Mouse (Mus musculus): ENCODE measurements at regions not wholly inside any gene's neighbourhood (a gene's known extent, or its start where the extent isn't known, plus 50 kb on each side); places are given as distances from the start of the nearest gene placed in this dataset.
"Not testable (repeated sequence)": the region's sequence is repeated elsewhere in the genome, so short reads cannot be mapped to it uniquely, and the experiment has no call there.

DNA sequence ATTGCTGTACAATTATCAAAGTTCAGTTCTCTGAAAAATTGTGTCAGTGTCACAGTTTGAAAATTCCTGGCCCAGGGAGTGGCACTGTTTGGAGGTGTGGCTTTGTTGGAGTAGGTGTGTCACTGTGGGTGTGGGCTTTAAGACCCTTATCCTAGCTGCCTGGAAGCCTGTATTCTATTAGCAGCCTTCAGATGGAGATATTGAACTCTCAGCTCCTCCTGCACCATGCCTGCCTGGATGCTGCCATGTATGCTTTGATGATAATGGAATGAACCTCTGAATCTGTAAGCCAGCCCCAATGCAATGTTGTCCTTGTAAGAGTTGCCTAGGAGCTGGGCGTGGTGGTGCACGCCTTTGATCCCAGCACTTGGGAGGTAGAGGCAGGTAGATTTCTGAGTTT lies 59.2 kb upstream of the Atp1b1 start:
- not testable (repeated sequence) for H3K4me2 ChIP-seq (ENCODE audit: low read depth, low read length); ATAC-seq (replicated peaks; ENCODE audit: insufficient number of reproducible peaks, low FRiP score, low TSS enrichment, low read depth); H3K4me1 ChIP-seq (ENCODE audit: control insufficient read depth, insufficient read depth, low read length)

DNA sequence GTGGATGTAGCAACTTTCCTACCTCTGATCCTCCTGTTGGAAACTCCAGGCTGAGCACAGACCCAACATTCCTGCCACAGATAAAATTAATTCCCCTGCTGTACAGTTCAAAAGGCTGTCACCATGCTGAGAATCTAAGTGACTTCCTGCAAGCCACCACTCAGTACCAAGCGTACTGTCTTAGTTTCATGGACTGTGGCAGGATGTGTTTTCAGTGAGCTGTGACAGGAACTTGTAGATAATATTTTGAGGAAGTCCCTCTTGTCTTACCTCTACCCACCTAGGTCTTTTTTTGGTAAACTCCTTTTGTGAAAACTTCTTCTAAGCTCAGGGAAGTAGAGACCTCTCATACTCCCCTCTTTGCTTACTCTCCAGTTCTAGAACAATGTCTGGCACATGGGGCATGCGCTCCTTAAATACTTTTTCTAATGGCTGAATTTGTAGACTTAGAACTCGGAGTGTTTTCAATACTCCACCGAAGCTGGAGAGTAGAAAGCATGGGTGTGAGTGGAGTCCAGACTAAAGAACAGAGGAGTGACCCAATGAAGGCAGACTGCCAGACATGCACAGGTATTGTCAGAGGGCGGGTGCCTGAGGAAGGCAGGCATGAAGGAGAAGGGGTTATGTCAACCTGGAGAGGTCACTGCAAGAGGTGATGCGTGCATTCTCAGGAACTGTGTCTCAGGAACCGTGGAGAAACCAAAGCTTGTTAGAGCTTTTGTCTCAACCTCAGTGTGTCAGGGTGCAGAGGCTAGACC lies 53.7 kb upstream of the Atp1b1 start:
- H3K36me3 ChIP-seq (replicated peaks; ENCODE audit: control insufficient read depth, insufficient read depth, low read depth, low read length), result no peaks in the 10 kb centered on the region
- DNase-seq (ENCODE audit: low spot score) (no peak), ATAC-seq (replicated peaks; ENCODE audit: insufficient number of reproducible peaks, low FRiP score, low TSS enrichment, low read depth) (no peak)
- H3K27ac ChIP-seq (replicated peaks; ENCODE audit: low read depth, low read length), result no peak overlapping the region
- H3K4me2 ChIP-seq (ENCODE audit: low read depth, low read length), result no peak overlapping the region
- no peaks in the 10 kb centered on the region for H3K4me1 ChIP-seq (ENCODE audit: control insufficient read depth, insufficient read depth, low read length)
- H3K4me3 ChIP-seq (ENCODE audit: low read depth, low read length), result no peak overlapping the region
- no peaks in the 10 kb centered on the region for H3K9me3 ChIP-seq (replicated peaks; ENCODE audit: control insufficient read depth, low read length)
- 85% methylated on average over 7 of the region's 7 CpGs for WGBS
- no peaks in the 10 kb centered on the region for H3K27me3 ChIP-seq (ENCODE audit: control insufficient read depth, insufficient read depth, low read length)
- H3K9ac ChIP-seq (replicated peaks; ENCODE audit: low read length), result no peak overlapping the region

More for the DNA sequence above, 59.2 kb upstream of the Atp1b1 start:
- WGBS, result 86% methylated on average over 2 of the region's 2 CpGs
- not testable (repeated sequence) for H3K4me3 ChIP-seq (ENCODE audit: low read depth, low read length); H3K27ac ChIP-seq (replicated peaks; ENCODE audit: low read depth, low read length); H3K9ac ChIP-seq (replicated peaks; ENCODE audit: low read length); H3K9me3 ChIP-seq (replicated peaks; ENCODE audit: control insufficient read depth, low read length); H3K36me3 ChIP-seq (replicated peaks; ENCODE audit: control insufficient read depth, insufficient read depth, low read depth, low read length); H3K27me3 ChIP-seq (ENCODE audit: control insufficient read depth, insufficient read depth, low read length); DNase-seq (ENCODE audit: low spot score)

DNA sequence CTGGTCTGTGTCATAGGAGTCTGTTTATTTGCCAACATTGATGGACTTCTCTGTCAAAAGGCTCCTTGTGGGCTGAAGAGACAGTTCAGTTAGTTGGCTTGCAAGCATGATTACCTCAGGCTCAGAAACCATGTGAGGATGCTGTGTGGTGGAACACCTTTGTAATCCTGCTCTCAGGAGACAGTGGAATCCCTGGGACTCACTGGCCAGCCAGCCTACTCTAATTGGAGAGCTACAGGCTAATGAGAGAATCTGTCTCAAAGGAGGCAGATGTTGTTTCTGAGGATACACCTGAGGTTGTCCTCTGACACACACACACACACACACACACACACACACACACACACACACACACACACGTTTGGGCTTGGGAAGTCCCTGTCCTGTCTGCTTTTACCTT lies 51.1 kb upstream of the Atp1b1 start:
- no peaks in the 10 kb centered on the region for H3K4me1 ChIP-seq (ENCODE audit: control insufficient read depth, insufficient read depth, low read length)
- DNase-seq (ENCODE audit: low spot score) (no peak), ATAC-seq (replicated peaks; ENCODE audit: insufficient number of reproducible peaks, low FRiP score, low TSS enrichment, low read depth) (no peak)
- no peaks in the 10 kb centered on the region for H3K27me3 ChIP-seq (ENCODE audit: control insufficient read depth, insufficient read depth, low read length)
- H3K9ac ChIP-seq (replicated peaks; ENCODE audit: low read length), result no peak overlapping the region
- no peak overlapping the region for H3K4me2 ChIP-seq (ENCODE audit: low read depth, low read length)
- no peaks in the 10 kb centered on the region for H3K9me3 ChIP-seq (replicated peaks; ENCODE audit: control insufficient read depth, low read length)
- 50% methylated on average over 1 of the region's 1 CpGs for WGBS
- H3K36me3 ChIP-seq (replicated peaks; ENCODE audit: control insufficient read depth, insufficient read depth, low read depth, low read length), result no peaks in the 10 kb centered on the region
- H3K4me3 ChIP-seq (ENCODE audit: low read depth, low read length), result no peak overlapping the region
- H3K27ac ChIP-seq (replicated peaks; ENCODE audit: low read depth, low read length), result no peak overlapping the region

DNA sequence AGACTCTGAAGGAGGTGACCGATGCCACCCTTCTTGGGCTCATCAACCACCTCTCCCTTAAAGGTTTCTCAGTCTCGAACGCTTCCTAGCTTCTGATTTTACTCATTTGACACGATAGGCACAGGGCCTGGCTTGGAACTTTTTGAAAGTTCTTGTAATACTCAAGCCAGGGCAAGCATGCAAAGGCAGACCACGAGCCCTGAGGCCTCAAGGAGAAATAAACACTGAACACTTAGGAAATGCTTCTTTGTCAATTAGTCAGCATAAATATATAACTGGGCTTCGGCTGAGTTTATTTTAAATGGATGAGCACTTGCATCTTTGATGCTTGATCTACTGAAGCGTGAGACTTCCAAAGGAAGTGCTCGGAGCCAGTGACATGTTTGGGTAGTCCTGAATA lies 50.4 kb upstream of the Atp1b1 start:
- no peak overlapping the region for H3K9ac ChIP-seq (replicated peaks; ENCODE audit: low read length)
- WGBS, result 84% methylated on average over 8 of the region's 8 CpGs
- DNase-seq (ENCODE audit: low spot score) (no peak), ATAC-seq (replicated peaks; ENCODE audit: insufficient number of reproducible peaks, low FRiP score, low TSS enrichment, low read depth) (no peak)
- H3K4me1 ChIP-seq (ENCODE audit: control insufficient read depth, insufficient read depth, low read length), result no peaks in the 10 kb centered on the region
- no peaks in the 10 kb centered on the region for H3K27me3 ChIP-seq (ENCODE audit: control insufficient read depth, insufficient read depth, low read length)
- H3K4me3 ChIP-seq (ENCODE audit: low read depth, low read length), result no peak overlapping the region
- H3K27ac ChIP-seq (replicated peaks; ENCODE audit: low read depth, low read length), result no peak overlapping the region
- H3K36me3 ChIP-seq (replicated peaks; ENCODE audit: control insufficient read depth, insufficient read depth, low read depth, low read length), result no peaks in the 10 kb centered on the region
- no peak overlapping the region for H3K4me2 ChIP-seq (ENCODE audit: low read depth, low read length)
- H3K9me3 ChIP-seq (replicated peaks; ENCODE audit: control insufficient read depth, low read length), result no peaks in the 10 kb centered on the region

DNA sequence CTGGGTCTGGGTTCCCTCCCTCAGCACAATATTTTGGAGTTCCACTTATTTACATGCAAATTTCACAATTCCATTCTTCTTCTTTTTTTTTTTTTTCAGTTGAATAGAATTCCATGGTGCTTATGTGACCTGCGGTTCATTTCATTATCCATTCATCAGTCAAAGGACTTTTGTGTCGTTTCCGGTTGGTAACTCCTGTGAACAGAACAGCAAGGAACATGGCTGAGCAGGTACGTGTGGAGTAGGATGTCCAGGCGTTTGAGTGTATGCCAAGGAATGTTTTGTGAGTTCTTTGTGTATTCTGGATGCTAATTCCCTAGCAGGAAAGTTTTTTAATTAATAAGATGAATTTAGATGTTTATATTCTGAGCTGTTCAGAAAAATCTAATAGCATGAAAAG lies 50.0 kb upstream of the Atp1b1 start:
- WGBS, result 73% methylated on average over 5 of the region's 5 CpGs
- DNase-seq (ENCODE audit: low spot score) (no peak), ATAC-seq (replicated peaks; ENCODE audit: insufficient number of reproducible peaks, low FRiP score, low TSS enrichment, low read depth) (no peak)
- H3K9me3 ChIP-seq (replicated peaks; ENCODE audit: control insufficient read depth, low read length), result no peaks in the 10 kb centered on the region
- H3K9ac ChIP-seq (replicated peaks; ENCODE audit: low read length), result no peak overlapping the region
- no peak overlapping the region for H3K4me2 ChIP-seq (ENCODE audit: low read depth, low read length)
- no peaks in the 10 kb centered on the region for H3K27me3 ChIP-seq (ENCODE audit: control insufficient read depth, insufficient read depth, low read length)
- H3K4me3 ChIP-seq (ENCODE audit: low read depth, low read length), result no peak overlapping the region
- no peaks in the 10 kb centered on the region for H3K36me3 ChIP-seq (replicated peaks; ENCODE audit: control insufficient read depth, insufficient read depth, low read depth, low read length)
- H3K27ac ChIP-seq (replicated peaks; ENCODE audit: low read depth, low read length), result no peak overlapping the region
- no peaks in the 10 kb centered on the region for H3K4me1 ChIP-seq (ENCODE audit: control insufficient read depth, insufficient read depth, low read length)

Measured in embryonic facial prominence, embryonic 11.5 days (tissue).